In genomic region chr2:181584411-181584942, GRCm38 (mm10) we compare ENCODE assay signal across 8 mouse cellular contexts. TPM values are rescaled to one million over a fixed set of nuclear protein-coding genes. Genes with fewer than 3 reads are reported as not detected.
DNase-seq lines count a peak whose midpoint lies in the region; ATAC-seq and TF ChIP-seq lines count a peak whose summit lies in the region.

TSS of gene Uckl1 (minus strand) at chr2:181584892.

- peaks cover 53% of the 10 kb centered on the region for H3K36me3 ChIP-seq in kidney, embryonic 16.5 days (ENCODE audit: insufficient read depth, low read length)
- H3K36me3 ChIP-seq in forebrain, embryonic 14.5 days (ENCODE audit: control insufficient read depth, insufficient read depth, low read length): peaks cover 63% of the 10 kb centered on the region
- H3K36me3 ChIP-seq in limb, embryonic 13.5 days: peaks cover 64% of the 10 kb centered on the region
- H3K36me3 ChIP-seq in neural tube, embryonic 14.5 days (ENCODE audit: control insufficient read depth, insufficient read depth, low read length): peaks cover 55% of the 10 kb centered on the region

- no peak for ATAC-seq in kidney, embryonic 16.5 days (ENCODE audit: low FRiP score, low TSS enrichment)
- ATAC-seq in Patski: no peak
- ATAC-seq in forebrain, embryonic 14.5 days: no peak
- no peak for ATAC-seq in limb, embryonic 13.5 days (ENCODE audit: low FRiP score, low read depth)
- no peak for ATAC-seq in neural tube, embryonic 14.5 days (ENCODE audit: low read depth)

- H3K9ac ChIP-seq in kidney, embryonic 16.5 days (replicated peaks; ENCODE audit: low read length): no peak within 1 kb of the TSS; the same call in 1 of the 2 replicates
- H3K9ac ChIP-seq in forebrain, embryonic 14.5 days (ENCODE audit: low read length): no peak within 1 kb of the TSS
- no peak within 1 kb of the TSS for H3K9ac ChIP-seq in limb, embryonic 13.5 days
- no peak within 1 kb of the TSS for H3K9ac ChIP-seq in neural tube, embryonic 14.5 days (replicated peaks; ENCODE audit: low read depth, low read length)

- H3K27me3 ChIP-seq in kidney, embryonic 16.5 days (ENCODE audit: insufficient read depth, low read length): no peaks in the 10 kb centered on the region
- H3K27me3 ChIP-seq in Patski: no peaks in the 10 kb centered on the region
- H3K27me3 ChIP-seq in forebrain, embryonic 14.5 days (replicated peaks; ENCODE audit: control insufficient read depth, insufficient read depth, low read length): no peaks in the 10 kb centered on the region
- H3K27me3 ChIP-seq in limb, embryonic 13.5 days: no peaks in the 10 kb centered on the region
- no peaks in the 10 kb centered on the region for H3K27me3 ChIP-seq in neural tube, embryonic 14.5 days (ENCODE audit: control insufficient read depth, insufficient read depth, low read length)

- H3K27ac ChIP-seq in kidney, embryonic 16.5 days (ENCODE audit: low read length): no peak within 1 kb of the TSS
- no peak within 1 kb of the TSS for H3K27ac ChIP-seq in forebrain, embryonic 14.5 days (ENCODE audit: low read depth, low read length)
- no peak within 1 kb of the TSS for H3K27ac ChIP-seq in limb, embryonic 13.5 days
- H3K27ac ChIP-seq in neural tube, embryonic 14.5 days (ENCODE audit: low read depth, low read length): no peak within 1 kb of the TSS

- no peak within 1 kb of the TSS for H3K4me3 ChIP-seq in kidney, embryonic 16.5 days (ENCODE audit: low read length)
- no peak within 1 kb of the TSS for H3K4me3 ChIP-seq in forebrain, embryonic 14.5 days (ENCODE audit: low read depth, low read length)
- H3K4me3 ChIP-seq in limb, embryonic 13.5 days: no peak within 1 kb of the TSS
- no peak within 1 kb of the TSS for H3K4me3 ChIP-seq in neural tube, embryonic 14.5 days (ENCODE audit: low read depth, low read length)

- no peak for TF ChIP-seq CTCF in Patski (IDR thresholded peaks at IDR 0.05)

- peaks cover 19% of the 10 kb centered on the region for H3K4me1 ChIP-seq in kidney, embryonic 16.5 days (ENCODE audit: insufficient read depth, low read length)
- peaks cover 6% of the 10 kb centered on the region for H3K4me1 ChIP-seq in forebrain, embryonic 14.5 days (ENCODE audit: control insufficient read depth, insufficient read depth, low read length)
- H3K4me1 ChIP-seq in limb, embryonic 13.5 days: peaks cover 17% of the 10 kb centered on the region
- peaks cover 14% of the 10 kb centered on the region for H3K4me1 ChIP-seq in neural tube, embryonic 14.5 days (ENCODE audit: control insufficient read depth, insufficient read depth, low read length)

- CTCF ChIA-PET in Patski (lab: Charles Lee): interaction anchor here (2.7 kb wide), 1 partner anchor 11 kb away, joined by 7 read pairs; no protein-coding TSS in a partner anchor

- no peaks in the 10 kb centered on the region for H3K9me3 ChIP-seq in kidney, embryonic 16.5 days (ENCODE audit: low read length)
- H3K9me3 ChIP-seq in forebrain, embryonic 14.5 days (replicated peaks; ENCODE audit: control insufficient read depth, low read length): no peaks in the 10 kb centered on the region
- H3K9me3 ChIP-seq in limb, embryonic 13.5 days: no peaks in the 10 kb centered on the region
- no peaks in the 10 kb centered on the region for H3K9me3 ChIP-seq in neural tube, embryonic 14.5 days (ENCODE audit: control insufficient read depth, low read length)

- DNase-seq in kidney, postnatal 36 days: no peak
- DNase-seq in Patski (ENCODE audit: low read depth, low spot score): no peak
- no peak for DNase-seq in forebrain, embryonic 14.5 days (ENCODE audit: low spot score)
- DNase-seq in heart, postnatal 4 days: no peak
- DNase-seq in ovary, postnatal 10 days (ENCODE audit: low spot score): no peak

- in situ Hi-C loops in Patski (cut with MboI; ENCODE audit: low pct_unique_long_range_greater_than_20kb): loop anchor here (25.0 kb wide), 1 partner anchor 1372 kb away; no protein-coding TSS in a partner anchor

- POLR2A ChIA-PET in Patski (lab: Charles Lee): interaction anchor here (0.6 kb wide), 1 partner anchor 9 kb away, joined by 3 read pairs; no protein-coding TSS in a partner anchor

- WGBS in kidney, embryonic 16.5 days: 88% methylated on average over 4 of the region's 4 CpGs
- WGBS in forebrain, embryonic 14.5 days: 88% methylated on average over 4 of the region's 4 CpGs
- WGBS in limb, embryonic 13.5 days: 79% methylated on average over 4 of the region's 4 CpGs
- WGBS in neural tube, embryonic 14.5 days: 92% methylated on average over 4 of the region's 4 CpGs

- no peak within 1 kb of the TSS for H3K4me2 ChIP-seq in kidney, embryonic 16.5 days (replicated peaks; ENCODE audit: low read depth, low read length)
- H3K4me2 ChIP-seq in forebrain, embryonic 14.5 days (ENCODE audit: low read length): no peak within 1 kb of the TSS
- no peak within 1 kb of the TSS for H3K4me2 ChIP-seq in limb, embryonic 13.5 days (replicated peaks)
- H3K4me2 ChIP-seq in neural tube, embryonic 14.5 days (ENCODE audit: low read depth, low read length): no peak within 1 kb of the TSS

RNA-seq across cellular contexts. Expression of gene Uckl1, which starts in this region (rescaled TPM):
- 66.9 and 71.7 TPM in 2 replicates for polyA plus RNA-seq in kidney, embryonic 16.5 days (2015; fragmentation: Nextera tagmentation; extraction: Ambion mirVana)
- 116 TPM for polyA plus RNA-seq in Patski (2021)
- 60.0 and 73.5 TPM in 2 replicates for polyA plus RNA-seq in forebrain, embryonic 14.5 days (2014; fragmentation: Nextera tagmentation; extraction: Ambion mirVana)
- 10 to 100 TPM; 50.2 to 54.5 TPM for total RNA-seq in heart, postnatal 4 days (2021)
- 43.5 and 46.2 TPM in 2 replicates for polyA plus RNA-seq in limb, embryonic 13.5 days (2015; fragmentation: Nextera tagmentation; extraction: Ambion mirVana)
- polyA plus RNA-seq in neural tube, embryonic 14.5 days (2014; fragmentation: Nextera tagmentation; extraction: Ambion mirVana): 61.3 and 66.6 TPM in 2 replicates
